Mouse (Mus musculus): Measurements from ENCODE around the gene Pygo1. TPM values are rescaled to one million over a fixed set of nuclear protein-coding genes. Genes with fewer than 3 reads are reported as not detected.

The Pygo1 gene
- 11.0 and 11.2 TPM in 2 replicates for polyA plus RNA-seq (2012; rRNA removed)
- 8.4 and 10.4 TPM in 2 replicates for polyA plus RNA-seq (2014; fragmentation: Nextera tagmentation; extraction: Ambion mirVana)

GRCm38 (mm10) chr9:72925021-72925934 lies at the start of gene Pygo1:
Pygo1 (plus strand) TSS chr9:72925645.
- H3K36me3 ChIP-seq (ENCODE audit: control insufficient read depth, insufficient read depth, low read length) = no peaks in the 10 kb centered on the region
- WGBS = 0% methylated on average over 57 of the region's 108 CpGs
- no peaks in the 10 kb centered on the region for H3K27me3 ChIP-seq (ENCODE audit: control insufficient read depth, insufficient read depth, low read length)
- no peaks in the 10 kb centered on the region for H3K9me3 ChIP-seq (ENCODE audit: control insufficient read depth, low read length)
- DNase-seq (ENCODE audit: low spot score) (peak; percentile 20), ATAC-seq (ENCODE audit: low FRiP score, low read depth) (peak; percentile 83)
- H3K4me2 ChIP-seq (replicated peaks; ENCODE audit: low read depth, low read length, severe bottlenecking) = peak within 1 kb of the TSS; percentile 73
- H3K4me1 ChIP-seq (ENCODE audit: control insufficient read depth, insufficient read depth, low read length) = peaks cover 17% of the 10 kb centered on the region
- H3K4me3 ChIP-seq (replicated peaks; ENCODE audit: low read length) = peak within 1 kb of the TSS; percentile 83
- H3K27ac ChIP-seq (replicated peaks; ENCODE audit: low read depth, low read length) = peak within 1 kb of the TSS; percentile 95
- no peak for TF ChIP-seq POLR2A (IDR thresholded peaks at IDR 0.05; ENCODE audit: borderline replicate concordance, extremely low read depth, insufficient read depth, insufficient read length)
- peak within 1 kb of the TSS; percentile 99 for H3K9ac ChIP-seq (ENCODE audit: low read depth, low read length, severe bottlenecking)

GRCm38 (mm10) chr9:72875878-72876277 lies 49.6 kb upstream of the Pygo1 start:
- H3K4me3 ChIP-seq (replicated peaks; ENCODE audit: low read length) = no peak overlapping the region
- peaks cover 16% of the 10 kb centered on the region for H3K4me1 ChIP-seq (ENCODE audit: control insufficient read depth, insufficient read depth, low read length)
- no peak for ATAC-seq (ENCODE audit: low FRiP score, low read depth)
- H3K27me3 ChIP-seq (ENCODE audit: control insufficient read depth, insufficient read depth, low read length) = no peaks in the 10 kb centered on the region
- H3K9me3 ChIP-seq (ENCODE audit: control insufficient read depth, low read length) = no peaks in the 10 kb centered on the region
- WGBS = 91% methylated on average over 2 of the region's 2 CpGs
- no peak overlapping the region for H3K27ac ChIP-seq (replicated peaks; ENCODE audit: low read depth, low read length)
- TF ChIP-seq POLR2A (IDR thresholded peaks at IDR 0.05; ENCODE audit: borderline replicate concordance, extremely low read depth, insufficient read depth, insufficient read length) = no peak
- no peak overlapping the region for H3K4me2 ChIP-seq (replicated peaks; ENCODE audit: low read depth, low read length, severe bottlenecking)
- DNase-seq (ENCODE audit: low spot score) = no peak
- no peaks in the 10 kb centered on the region for H3K36me3 ChIP-seq (ENCODE audit: control insufficient read depth, insufficient read depth, low read length)
- no peak overlapping the region for H3K9ac ChIP-seq (ENCODE audit: low read depth, low read length, severe bottlenecking)

GRCm38 (mm10) chr9:72877905-72878304 lies 47.5 kb upstream of the Pygo1 start:
- H3K4me2 ChIP-seq (replicated peaks; ENCODE audit: low read depth, low read length, severe bottlenecking) = no peak overlapping the region
- H3K4me1 ChIP-seq (ENCODE audit: control insufficient read depth, insufficient read depth, low read length) = peaks cover 15% of the 10 kb centered on the region
- TF ChIP-seq POLR2A (IDR thresholded peaks at IDR 0.05; ENCODE audit: borderline replicate concordance, extremely low read depth, insufficient read depth, insufficient read length) = no peak
- H3K36me3 ChIP-seq (ENCODE audit: control insufficient read depth, insufficient read depth, low read length) = no peaks in the 10 kb centered on the region
- no peak overlapping the region for H3K9ac ChIP-seq (ENCODE audit: low read depth, low read length, severe bottlenecking)
- H3K9me3 ChIP-seq (ENCODE audit: control insufficient read depth, low read length) = no peaks in the 10 kb centered on the region
- DNase-seq (ENCODE audit: low spot score) = no peak
- H3K27ac ChIP-seq (replicated peaks; ENCODE audit: low read depth, low read length) = no peak overlapping the region
- WGBS = 21% methylated on average over 11 of the region's 11 CpGs
- 0 out of 2 replicates have a peak, but pooled peaks have one; percentile 13 for ATAC-seq (ENCODE audit: low FRiP score, low read depth)
- no peaks in the 10 kb centered on the region for H3K27me3 ChIP-seq (ENCODE audit: control insufficient read depth, insufficient read depth, low read length)
- H3K4me3 ChIP-seq (replicated peaks; ENCODE audit: low read length) = no peak overlapping the region

GRCm38 (mm10) chr9:72878656-72879055 lies 46.8 kb upstream of the Pygo1 start:
- Histone ChIP-seq H3K27ac (replicated peaks; ENCODE audit: low read depth, low read length) (no peak overlapping the region), H3K36me3 (ENCODE audit: control insufficient read depth, insufficient read depth, low read length) (no peaks in the 10 kb centered on the region), H3K9ac (ENCODE audit: low read depth, low read length, severe bottlenecking) (no peak overlapping the region), H3K9me3 (ENCODE audit: control insufficient read depth, low read length) (no peaks in the 10 kb centered on the region), H3K4me2 (replicated peaks; ENCODE audit: low read depth, low read length, severe bottlenecking) (no peak overlapping the region), H3K4me1 (ENCODE audit: control insufficient read depth, insufficient read depth, low read length) (peaks cover 15% of the 10 kb centered on the region), H3K4me3 (replicated peaks; ENCODE audit: low read length) (no peak overlapping the region), H3K27me3 (ENCODE audit: control insufficient read depth, insufficient read depth, low read length) (no peaks in the 10 kb centered on the region)
- DNase-seq (ENCODE audit: low spot score) (no peak), ATAC-seq (ENCODE audit: low FRiP score, low read depth) (no peak)
- 38% methylated on average over 6 of the region's 6 CpGs for WGBS
- no peak for TF ChIP-seq POLR2A (IDR thresholded peaks at IDR 0.05; ENCODE audit: borderline replicate concordance, extremely low read depth, insufficient read depth, insufficient read length)

GRCm38 (mm10) chr9:72879601-72880000 lies 45.8 kb upstream of the Pygo1 start:
- no peak for TF ChIP-seq POLR2A (IDR thresholded peaks at IDR 0.05; ENCODE audit: borderline replicate concordance, extremely low read depth, insufficient read depth, insufficient read length)
- Histone ChIP-seq H3K4me2 (replicated peaks; ENCODE audit: low read depth, low read length, severe bottlenecking) (no peak overlapping the region), H3K9me3 (ENCODE audit: control insufficient read depth, low read length) (no peaks in the 10 kb centered on the region), H3K27me3 (ENCODE audit: control insufficient read depth, insufficient read depth, low read length) (no peaks in the 10 kb centered on the region), H3K4me1 (ENCODE audit: control insufficient read depth, insufficient read depth, low read length) (peaks cover 15% of the 10 kb centered on the region), H3K27ac (replicated peaks; ENCODE audit: low read depth, low read length) (no peak overlapping the region), H3K9ac (ENCODE audit: low read depth, low read length, severe bottlenecking) (no peak overlapping the region), H3K36me3 (ENCODE audit: control insufficient read depth, insufficient read depth, low read length) (no peaks in the 10 kb centered on the region), H3K4me3 (replicated peaks; ENCODE audit: low read length) (no peak overlapping the region)
- ATAC-seq (ENCODE audit: low FRiP score, low read depth) = no peak
- DNase-seq (ENCODE audit: low spot score) = no peak
- WGBS = 87% methylated on average over 3 of the region's 3 CpGs
